Mouse (Mus musculus): ENCODE data around the gene Krt84.

DNA sequence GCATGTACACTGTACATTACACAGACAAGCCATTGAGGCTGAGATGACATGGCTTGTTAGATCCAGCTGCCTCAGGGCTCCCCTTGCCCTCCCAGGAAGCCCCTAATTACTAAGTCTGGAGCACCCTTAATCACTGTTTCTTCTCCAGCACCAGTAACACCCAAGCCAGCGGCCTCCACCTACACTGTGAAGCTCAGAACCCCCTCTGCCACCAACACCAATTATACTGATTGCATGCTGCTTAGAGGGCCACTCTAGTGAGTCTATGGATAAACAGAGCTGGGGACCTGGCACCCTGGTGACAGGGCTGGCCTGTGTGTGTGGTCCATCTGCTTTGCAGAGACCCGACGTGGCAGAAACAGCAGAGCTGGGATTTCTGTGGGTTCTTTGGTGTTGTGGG is 11.9 kb upstream of the Krt84 start:
- no peak for TF ChIP-seq CHD2 (IDR thresholded peaks at IDR 0.05; ENCODE audit: low read depth, low read length)
- no peak for TF ChIP-seq ZNF384 (IDR thresholded peaks at IDR 0.05; ENCODE audit: low read depth, low read length)
- TF ChIP-seq ZC3H11A (IDR thresholded peaks at IDR 0.05; ENCODE audit: borderline replicate concordance, low read depth, low read length), result no peak
- no peak for TF ChIP-seq MAFK (IDR thresholded peaks at IDR 0.05; ENCODE audit: insufficient read depth, low read depth, low read length)
- TF ChIP-seq HCFC1 (IDR thresholded peaks at IDR 0.05; ENCODE audit: borderline replicate concordance, insufficient read depth, low read length), result no peak

All from ES-E14 (cell line).